Mouse (Mus musculus): Measurements from ENCODE around the gene Mccc1. TPM values are rescaled to one million over a fixed set of nuclear protein-coding genes. Genes with fewer than 3 reads are reported as not detected.

Gene Mccc1
- total and polyA plus RNA-seq, 2 experiments from 2014 or later = 7.2 to 19.1 TPM

- Histone ChIP-seq H3K36me3 (ENCODE audit: insufficient read depth, low read length) (no peaks in the 10 kb centered on the region), H3K4me2 (ENCODE audit: low read depth, low read length, poor library complexity, severe bottlenecking) (no peak overlapping the region), H3K9me3 (ENCODE audit: low read length) (no peaks in the 10 kb centered on the region), H3K27ac (ENCODE audit: low read depth, low read length) (no peak overlapping the region), H3K27me3 (ENCODE audit: insufficient read depth, low read length) (no peaks in the 10 kb centered on the region), H3K4me3 (ENCODE audit: low read depth, low read length) (no peak overlapping the region), H3K9ac (replicated peaks; ENCODE audit: low read length, poor library complexity, severe bottlenecking) (no peak overlapping the region), H3K4me1 (ENCODE audit: insufficient read depth, low read length) (no peaks in the 10 kb centered on the region)
- DNase-seq (ENCODE audit: low spot score) = no peak
- no peak for TF ChIP-seq CTCF (IDR thresholded peaks at IDR 0.05)
- 94% methylated on average over 4 of the region's 4 CpGs for WGBS
- ATAC-seq (ENCODE audit: low FRiP score) = no peak
Observed at GRCm38 (mm10) chr3:36029993-36030392, 29.5 kb upstream of the Mccc1 start.

GRCm38 (mm10) chr3:36025732-36026131 is 25.3 kb upstream of the Mccc1 start:
- DNase-seq (ENCODE audit: low spot score) = no peak
- Histone ChIP-seq H3K9ac (replicated peaks; ENCODE audit: low read length, poor library complexity, severe bottlenecking) (no peak overlapping the region), H3K27ac (ENCODE audit: low read depth, low read length) (no peak overlapping the region), H3K4me3 (ENCODE audit: low read depth, low read length) (no peak overlapping the region), H3K27me3 (ENCODE audit: insufficient read depth, low read length) (no peaks in the 10 kb centered on the region), H3K36me3 (ENCODE audit: insufficient read depth, low read length) (no peaks in the 10 kb centered on the region), H3K4me1 (ENCODE audit: insufficient read depth, low read length) (no peaks in the 10 kb centered on the region), H3K9me3 (ENCODE audit: low read length) (no peaks in the 10 kb centered on the region), H3K4me2 (ENCODE audit: low read depth, low read length, poor library complexity, severe bottlenecking) (no peak overlapping the region)
- ATAC-seq (ENCODE audit: low FRiP score) = no peak
- 79% methylated on average over 6 of the region's 6 CpGs for WGBS
- TF ChIP-seq CTCF (IDR thresholded peaks at IDR 0.05) = no peak

- WGBS = 70% methylated on average over 3 of the region's 3 CpGs
- no peak for DNase-seq (ENCODE audit: low spot score)
Observed at GRCm38 (mm10) chr3:36011239-36011638, 10.8 kb upstream of the Mccc1 start.

GRCm38 (mm10) chr3:36008411-36009154 is 8.1 kb upstream of the Mccc1 start:
- no peak overlapping the region for H3K4me3 ChIP-seq (ENCODE audit: low read depth, low read length)
- ATAC-seq (ENCODE audit: low FRiP score) (no peak), DNase-seq (ENCODE audit: low spot score) (no peak)
- H3K4me2 ChIP-seq (ENCODE audit: low read depth, low read length, poor library complexity, severe bottlenecking) = no peak overlapping the region
- H3K4me1 ChIP-seq (ENCODE audit: insufficient read depth, low read length) = no peaks in the 10 kb centered on the region
- no peaks in the 10 kb centered on the region for H3K36me3 ChIP-seq (ENCODE audit: insufficient read depth, low read length)
- no peak for TF ChIP-seq CTCF (IDR thresholded peaks at IDR 0.05)
- 73% methylated on average over 4 of the region's 4 CpGs for WGBS
- H3K27me3 ChIP-seq (ENCODE audit: insufficient read depth, low read length) = no peaks in the 10 kb centered on the region
- no peak overlapping the region for H3K9ac ChIP-seq (replicated peaks; ENCODE audit: low read length, poor library complexity, severe bottlenecking)
- H3K27ac ChIP-seq (ENCODE audit: low read depth, low read length) = no peak overlapping the region
- no peaks in the 10 kb centered on the region for H3K9me3 ChIP-seq (ENCODE audit: low read length)

More at GRCm38 (mm10) chr3:36011239-36011638, 10.8 kb upstream of the Mccc1 start:
- ATAC-seq (ENCODE audit: low FRiP score) = no peak
- Histone ChIP-seq H3K9me3 (ENCODE audit: low read length) (no peaks in the 10 kb centered on the region), H3K27ac (ENCODE audit: low read depth, low read length) (no peak overlapping the region), H3K36me3 (ENCODE audit: insufficient read depth, low read length) (no peaks in the 10 kb centered on the region), H3K27me3 (ENCODE audit: insufficient read depth, low read length) (no peaks in the 10 kb centered on the region), H3K9ac (replicated peaks; ENCODE audit: low read length, poor library complexity, severe bottlenecking) (no peak overlapping the region), H3K4me1 (ENCODE audit: insufficient read depth, low read length) (no peaks in the 10 kb centered on the region), H3K4me2 (ENCODE audit: low read depth, low read length, poor library complexity, severe bottlenecking) (no peak overlapping the region), H3K4me3 (ENCODE audit: low read depth, low read length) (no peak overlapping the region)
- TF ChIP-seq CTCF (IDR thresholded peaks at IDR 0.05) = no peak

GRCm38 (mm10) chr3:36004028-36004895 is 3.8 kb upstream of the Mccc1 start:
- Histone ChIP-seq H3K4me3 (ENCODE audit: low read depth, low read length) (no peak overlapping the region), H3K27ac (ENCODE audit: low read depth, low read length) (no peak overlapping the region), H3K9me3 (ENCODE audit: low read length) (no peaks in the 10 kb centered on the region), H3K4me1 (ENCODE audit: insufficient read depth, low read length) (no peaks in the 10 kb centered on the region), H3K27me3 (ENCODE audit: insufficient read depth, low read length) (no peaks in the 10 kb centered on the region), H3K9ac (replicated peaks; ENCODE audit: low read length, poor library complexity, severe bottlenecking) (no peak overlapping the region), H3K4me2 (ENCODE audit: low read depth, low read length, poor library complexity, severe bottlenecking) (no peak overlapping the region), H3K36me3 (ENCODE audit: insufficient read depth, low read length) (no peaks in the 10 kb centered on the region)
- WGBS = 64% methylated on average over 4 of the region's 4 CpGs
- DNase-seq (ENCODE audit: low spot score) (peak; percentile 60), ATAC-seq (ENCODE audit: low FRiP score) (no peak)
- TF ChIP-seq CTCF (IDR thresholded peaks at IDR 0.05) = no peak
